Mouse (Mus musculus): ENCODE results near the gene Cdipt. TPM values are rescaled to one million over a fixed set of nuclear protein-coding genes. Genes with fewer than 3 reads are reported as not detected.

Gene Cdipt
- total and polyA plus RNA-seq, 3 experiments: 44.4 to 133 (median 45.9) TPM

GRCm38 (mm10) chr7:126950647-126951615, 24.8 kb upstream of the Cdipt start:
- H3K79me2 ChIP-seq (replicated peaks; ENCODE audit: control insufficient read depth, insufficient read depth, low read length): no peaks in the 10 kb centered on the region
- no peaks in the 10 kb centered on the region for H3K27me3 ChIP-seq (ENCODE audit: control insufficient read depth, insufficient read depth, low read length)
- H3K27ac ChIP-seq: no peak overlapping the region
- intact Hi-C loops (cut with DNase I): no loop called here
- H3K36me3 ChIP-seq (ENCODE audit: control insufficient read depth, insufficient read depth, low read length): no peaks in the 10 kb centered on the region
- no peaks in the 10 kb centered on the region; the same call in 1 of the 2 replicates for H3K4me1 ChIP-seq (ENCODE audit: control insufficient read depth, insufficient read depth, low read length)
- peak overlapping the region; percentile 56 for H3K4me3 ChIP-seq
- H3K9ac ChIP-seq (ENCODE audit: low read depth, low read length): no peak overlapping the region
- TF ChIP-seq POLR2A (IDR thresholded peaks at IDR 0.05; ENCODE audit: insufficient read depth, low read depth, low read length) (no peak), EP300 (IDR thresholded peaks at IDR 0.05; ENCODE audit: insufficient read depth, low read depth, low read length) (no peak), CTCF (IDR thresholded peaks at IDR 0.05) (no peak)
- WGBS: 6% methylated on average over 26 of the region's 26 CpGs
- no peak for DNase-seq

DNA sequence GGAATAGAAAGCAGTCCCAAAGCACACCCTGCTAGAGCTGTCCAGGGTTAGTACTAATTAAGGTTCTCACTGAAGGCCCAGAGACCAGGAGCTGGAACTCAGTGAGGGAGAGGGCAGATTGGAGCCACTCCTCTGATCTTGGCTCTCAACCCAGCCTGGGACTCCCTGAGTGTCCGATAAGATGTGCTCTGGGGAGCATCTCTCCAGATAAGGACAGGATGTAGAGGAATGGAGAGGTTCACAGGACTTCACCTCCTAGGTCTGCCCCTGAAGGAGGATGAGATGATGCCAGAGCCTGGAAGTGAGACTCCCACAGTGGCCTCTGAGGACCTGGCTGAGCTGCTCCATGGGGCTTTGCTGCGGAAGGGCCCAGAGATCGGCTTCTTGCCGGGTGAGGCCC, 24.0 kb upstream of the Cdipt start:
- no peaks in the 10 kb centered on the region for H3K79me2 ChIP-seq (replicated peaks; ENCODE audit: control insufficient read depth, insufficient read depth, low read length)
- intact Hi-C loops (cut with DNase I): no loop called here
- H3K4me3 ChIP-seq: no peak overlapping the region
- TF ChIP-seq CTCF (IDR thresholded peaks at IDR 0.05) (no peak), POLR2A (IDR thresholded peaks at IDR 0.05; ENCODE audit: insufficient read depth, low read depth, low read length) (no peak), EP300 (IDR thresholded peaks at IDR 0.05; ENCODE audit: insufficient read depth, low read depth, low read length) (no peak)
- 10% methylated on average over 4 of the region's 4 CpGs for WGBS
- no peaks in the 10 kb centered on the region; the same call in 1 of the 2 replicates for H3K4me1 ChIP-seq (ENCODE audit: control insufficient read depth, insufficient read depth, low read length)
- no peak for DNase-seq
- H3K27me3 ChIP-seq (ENCODE audit: control insufficient read depth, insufficient read depth, low read length): no peaks in the 10 kb centered on the region
- H3K36me3 ChIP-seq (ENCODE audit: control insufficient read depth, insufficient read depth, low read length): no peaks in the 10 kb centered on the region
- H3K27ac ChIP-seq: no peak overlapping the region
- no peak overlapping the region for H3K9ac ChIP-seq (ENCODE audit: low read depth, low read length)

- no peak for DNase-seq
- no peak overlapping the region for H3K27ac ChIP-seq
- H3K4me1 ChIP-seq (ENCODE audit: control insufficient read depth, insufficient read depth, low read length): no peaks in the 10 kb centered on the region; the same call in 1 of the 2 replicates
- no peak overlapping the region for H3K9ac ChIP-seq (ENCODE audit: low read depth, low read length)
- WGBS: 7% methylated on average over 8 of the region's 8 CpGs
- no peaks in the 10 kb centered on the region for H3K36me3 ChIP-seq (ENCODE audit: control insufficient read depth, insufficient read depth, low read length)
- H3K27me3 ChIP-seq (ENCODE audit: control insufficient read depth, insufficient read depth, low read length): no peaks in the 10 kb centered on the region
- no peak for TF ChIP-seq POLR2A (IDR thresholded peaks at IDR 0.05; ENCODE audit: insufficient read depth, low read depth, low read length)
- no peak for TF ChIP-seq EP300 (IDR thresholded peaks at IDR 0.05; ENCODE audit: insufficient read depth, low read depth, low read length)
- no peak for TF ChIP-seq CTCF (IDR thresholded peaks at IDR 0.05)
- intact Hi-C loops (cut with DNase I): no loop called here
- H3K4me3 ChIP-seq: no peak overlapping the region
- H3K79me2 ChIP-seq (replicated peaks; ENCODE audit: control insufficient read depth, insufficient read depth, low read length): no peaks in the 10 kb centered on the region
Observed at GRCm38 (mm10) chr7:126952646-126953045, 23.1 kb upstream of the Cdipt start.

DNA sequence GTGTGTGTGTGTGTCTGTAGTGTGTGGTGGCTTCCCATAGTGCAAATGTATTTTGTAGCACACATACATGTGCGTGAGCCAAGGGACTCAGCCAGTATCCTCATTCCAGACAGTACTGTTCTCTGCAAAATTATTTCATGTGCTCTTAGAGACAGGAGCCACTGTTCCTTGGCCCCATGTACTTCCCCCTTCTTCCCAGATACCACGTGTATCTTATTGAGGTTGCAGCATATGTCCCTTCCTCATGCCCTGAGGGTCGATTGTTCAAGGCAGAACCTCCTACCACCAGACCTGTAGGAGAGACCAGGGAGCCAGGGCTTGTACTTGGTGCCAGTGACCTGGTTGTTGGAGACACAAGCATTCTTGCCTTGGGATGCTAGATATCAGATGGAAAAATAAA, 20.6 kb upstream of the Cdipt start:
- no peaks in the 10 kb centered on the region for H3K79me2 ChIP-seq (replicated peaks; ENCODE audit: control insufficient read depth, insufficient read depth, low read length)
- H3K4me3 ChIP-seq: no peak overlapping the region
- no peak overlapping the region for H3K27ac ChIP-seq
- no peaks in the 10 kb centered on the region for H3K4me1 ChIP-seq (ENCODE audit: control insufficient read depth, insufficient read depth, low read length)
- DNase-seq: no peak
- H3K27me3 ChIP-seq (ENCODE audit: control insufficient read depth, insufficient read depth, low read length): no peaks in the 10 kb centered on the region
- TF ChIP-seq EP300 (IDR thresholded peaks at IDR 0.05; ENCODE audit: insufficient read depth, low read depth, low read length): no peak
- no peak overlapping the region for H3K9ac ChIP-seq (ENCODE audit: low read depth, low read length)
- intact Hi-C loops (cut with DNase I): no loop called here
- WGBS: 44% methylated on average over 3 of the region's 3 CpGs
- H3K36me3 ChIP-seq (ENCODE audit: control insufficient read depth, insufficient read depth, low read length): no peaks in the 10 kb centered on the region

DNA sequence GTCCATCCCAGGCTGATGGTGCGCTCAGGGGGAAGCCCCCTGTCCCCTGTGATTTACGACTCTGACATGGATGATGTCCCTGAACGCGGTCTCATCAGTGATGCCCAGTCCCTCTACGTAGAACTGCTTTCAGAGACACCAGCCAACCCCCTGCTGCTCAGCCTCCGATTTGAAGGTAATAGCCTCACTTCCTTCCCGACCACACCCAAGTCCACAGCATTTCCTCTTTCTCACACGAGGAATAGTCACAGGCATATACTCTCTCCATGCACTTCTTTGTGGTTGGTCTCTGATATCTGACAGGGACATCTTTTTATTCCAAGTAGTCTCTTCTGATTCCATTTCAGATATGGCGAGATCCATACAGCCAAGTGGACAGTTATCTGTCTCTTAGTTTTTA, 15.9 kb upstream of the Cdipt start:
- Histone ChIP-seq H3K79me2 (replicated peaks; ENCODE audit: control insufficient read depth, insufficient read depth, low read length) (no peaks in the 10 kb centered on the region), H3K27me3 (ENCODE audit: control insufficient read depth, insufficient read depth, low read length) (no peaks in the 10 kb centered on the region; the same call in 1 of the 2 replicates), H3K9ac (ENCODE audit: low read depth, low read length) (no peak overlapping the region), H3K27ac (no peak overlapping the region), H3K36me3 (ENCODE audit: control insufficient read depth, insufficient read depth, low read length) (no peaks in the 10 kb centered on the region), H3K4me1 (ENCODE audit: control insufficient read depth, insufficient read depth, low read length) (no peaks in the 10 kb centered on the region), H3K4me3 (no peak overlapping the region)
- WGBS: 51% methylated on average over 9 of the region's 9 CpGs
- intact Hi-C loops (cut with DNase I): loop anchor here (5.0 kb wide), 1 partner anchor 137 kb away; no protein-coding TSS in a partner anchor
- no peak for DNase-seq
- TF ChIP-seq CTCF (IDR thresholded peaks at IDR 0.05) (no peak), EP300 (IDR thresholded peaks at IDR 0.05; ENCODE audit: insufficient read depth, low read depth, low read length) (no peak), POLR2A (IDR thresholded peaks at IDR 0.05; ENCODE audit: insufficient read depth, low read depth, low read length) (no peak)

- no peak for DNase-seq
Observed at GRCm38 (mm10) chr7:126961095-126961494, 14.6 kb upstream of the Cdipt start.

More at GRCm38 (mm10) chr7:126961095-126961494, 14.6 kb upstream of the Cdipt start:
- Histone ChIP-seq H3K9ac (ENCODE audit: low read depth, low read length) (no peak overlapping the region), H3K79me2 (replicated peaks; ENCODE audit: control insufficient read depth, insufficient read depth, low read length) (no peaks in the 10 kb centered on the region), H3K36me3 (ENCODE audit: control insufficient read depth, insufficient read depth, low read length) (no peaks in the 10 kb centered on the region), H3K4me1 (ENCODE audit: control insufficient read depth, insufficient read depth, low read length) (no peaks in the 10 kb centered on the region), H3K4me3 (no peak overlapping the region), H3K27ac (no peak overlapping the region), H3K27me3 (ENCODE audit: control insufficient read depth, insufficient read depth, low read length) (no peaks in the 10 kb centered on the region; the same call in 1 of the 2 replicates)
- 86% methylated on average over 5 of the region's 5 CpGs for whole genome bisulfite sequencing
- TF ChIP-seq EP300 (IDR thresholded peaks at IDR 0.05; ENCODE audit: insufficient read depth, low read depth, low read length): no peak
- no peak for TF ChIP-seq CTCF (IDR thresholded peaks at IDR 0.05)
- no peak for TF ChIP-seq POLR2A (IDR thresholded peaks at IDR 0.05; ENCODE audit: insufficient read depth, low read depth, low read length)
- intact Hi-C loops (cut with DNase I): loop anchor here (5.0 kb wide), 1 partner anchor 139 kb away; no protein-coding TSS in a partner anchor

Measured in heart, adult 2 months (tissue).